Mouse (Mus musculus) large intestine, adult 2 months (tissue): ENCODE data around the gene Tekt5. TPM values are rescaled to one million over a fixed set of nuclear protein-coding genes. Genes with fewer than 3 reads are reported as not detected.

Experiments
- DNase-seq: peaks from one replicate; pipeline ENCODE4 v3.0.0-alpha.2; 2012; ENCODE audit warnings: low read depth, low spot score
- WGBS: fragments of 180-500 bp; shearing (Covaris S2); methylation state at CpG from one replicate; pipeline ENCODE4 v1.1.7; 2018; 5-methylcytosine and 5-hydroxymethylcytosine counted together
- polyA plus RNA-seq: library from polyadenylated mRNA; depleted of rRNA; stranded (reverse); fragments of >200 nt; gene quantifications from 2 replicates; pipeline ENCODE4 v1.2.3, GENCODE M21; 2012; rRNA removed

Gene Tekt5
- 0.06 and 0.19 TPM in 2 replicates for polyA plus RNA-seq

DNA sequence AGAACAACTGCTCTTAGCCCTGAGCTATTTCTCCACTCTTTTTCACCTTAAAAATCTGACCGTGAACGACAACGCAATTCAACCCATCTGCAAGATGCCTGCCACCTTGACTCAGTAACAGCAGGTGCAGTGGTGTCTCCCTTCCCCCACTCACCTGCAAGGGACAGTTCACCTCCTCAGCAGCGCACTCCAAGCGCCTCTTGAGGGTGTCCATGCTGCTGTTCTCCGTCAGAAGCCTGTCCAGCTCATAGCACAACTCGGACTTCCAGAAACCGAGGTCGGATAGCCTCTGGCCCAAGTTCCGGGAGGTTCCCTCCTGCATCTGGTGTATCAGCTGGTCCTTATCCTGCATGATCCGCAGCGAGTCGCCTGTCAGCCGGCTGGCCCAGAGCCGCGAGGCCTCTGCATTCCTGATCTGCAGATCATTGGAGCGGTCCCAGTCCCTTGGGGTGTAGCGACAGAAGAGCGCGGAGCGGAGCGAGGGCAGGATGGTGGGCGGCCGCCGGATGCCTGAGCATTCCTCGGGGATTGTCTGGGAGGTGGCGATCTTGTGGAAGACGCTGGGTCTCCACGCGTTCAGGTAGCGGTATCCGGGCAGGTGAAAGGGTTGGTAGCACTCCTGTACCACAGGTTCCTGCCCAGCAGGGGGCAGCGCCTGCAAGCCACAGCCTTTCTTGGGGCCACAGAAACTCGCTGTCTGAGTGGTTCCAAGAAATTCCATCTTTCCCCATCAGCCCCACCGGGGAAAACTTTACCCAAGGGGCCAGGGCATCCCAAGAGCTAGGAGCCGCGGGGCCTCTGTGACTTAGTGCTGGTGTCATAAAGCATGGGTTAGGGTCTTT, at the start of gene Tekt5:
Gene Tekt5 (minus strand): TSS at position 792 of the 842 bp plus-strand sequence.
- DNase-seq = no peak
- WGBS = 8% methylated on average over 37 of the region's 37 CpGs

DNA sequence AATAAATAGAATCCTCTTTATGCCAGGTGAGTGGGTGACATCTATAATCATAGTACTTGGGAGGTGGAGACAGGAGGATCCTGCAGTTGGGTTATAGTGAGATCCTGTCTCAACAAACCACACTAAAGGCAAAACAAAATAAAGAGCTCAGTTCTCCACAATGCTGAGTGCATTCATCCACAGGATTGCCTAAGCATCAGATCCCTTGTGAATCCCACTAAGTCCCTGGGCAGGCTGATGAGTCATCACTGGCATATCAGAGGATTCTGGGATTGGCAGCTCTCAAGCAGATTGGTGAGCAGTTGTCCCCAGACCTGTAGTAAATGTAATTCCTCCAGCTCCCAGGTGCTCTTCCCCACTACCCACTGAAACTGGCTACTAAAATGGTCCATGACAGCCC, 48.4 kb upstream of the Tekt5 start:
- no peak for DNase-seq

DNA sequence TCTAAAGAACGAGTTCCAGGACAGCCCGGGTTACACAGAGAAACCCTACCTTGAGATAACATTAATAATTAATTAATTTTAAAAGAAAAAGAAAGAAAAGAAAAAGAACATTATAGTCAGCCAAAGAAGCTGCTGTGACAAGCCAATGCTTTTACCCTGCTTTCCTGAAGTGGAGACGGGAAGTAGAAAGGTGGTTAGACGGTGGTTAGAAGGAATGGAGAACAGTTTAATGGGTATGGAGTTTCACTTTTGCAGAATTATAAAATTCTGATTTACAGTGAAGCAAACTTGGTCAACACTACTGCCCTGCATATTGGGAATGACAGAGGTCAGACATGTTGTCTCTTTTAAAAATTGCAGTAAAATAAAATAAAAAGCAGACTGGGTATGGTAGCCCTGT, 46.5 kb upstream of the Tekt5 start:
- 82% methylated on average over 4 of the region's 4 CpGs for WGBS
- no peak for DNase-seq

DNA sequence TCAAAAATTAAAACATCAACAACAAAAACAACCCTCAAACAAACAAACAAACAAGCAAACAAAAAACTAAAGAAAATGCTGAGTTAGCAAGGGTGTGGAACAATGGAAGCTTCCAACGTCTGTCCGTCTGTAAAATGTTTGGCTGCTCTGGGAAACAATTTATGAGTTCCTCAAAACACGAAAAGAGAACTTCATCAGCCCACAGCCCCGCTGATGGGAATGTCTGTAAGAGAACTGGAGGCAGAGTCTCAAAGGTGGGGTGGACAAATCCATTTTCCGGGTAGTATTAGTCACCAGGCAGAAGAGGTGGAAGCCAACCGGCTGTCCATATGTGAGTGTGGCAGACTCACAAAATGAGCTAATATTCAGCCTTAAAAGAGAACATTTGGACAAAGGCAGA, 46.0 kb upstream of the Tekt5 start:
- DNase-seq = no peak
- 78% methylated on average over 6 of the region's 6 CpGs for WGBS

DNA sequence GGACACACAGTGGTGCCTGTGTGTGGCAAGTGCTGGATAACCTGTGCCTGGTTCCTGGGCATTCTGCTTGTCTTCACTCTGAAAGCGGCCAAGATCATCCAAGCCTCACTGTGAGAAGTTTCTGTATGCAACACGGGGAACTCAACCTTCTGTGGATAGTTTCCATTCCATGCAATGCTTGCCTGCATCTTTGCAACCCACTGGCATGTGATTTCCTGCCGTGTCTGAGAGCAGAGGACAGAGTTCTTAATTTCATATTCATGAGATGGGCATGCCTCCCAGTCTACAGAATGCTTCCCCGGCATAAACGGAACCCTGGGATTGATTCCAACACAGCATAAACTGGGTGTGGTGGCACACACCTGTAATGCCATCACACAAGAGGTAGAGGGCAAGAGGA, 42.8 kb upstream of the Tekt5 start:
- no peak for DNase-seq
- 48% methylated on average over 5 of the region's 5 CpGs for WGBS

DNA sequence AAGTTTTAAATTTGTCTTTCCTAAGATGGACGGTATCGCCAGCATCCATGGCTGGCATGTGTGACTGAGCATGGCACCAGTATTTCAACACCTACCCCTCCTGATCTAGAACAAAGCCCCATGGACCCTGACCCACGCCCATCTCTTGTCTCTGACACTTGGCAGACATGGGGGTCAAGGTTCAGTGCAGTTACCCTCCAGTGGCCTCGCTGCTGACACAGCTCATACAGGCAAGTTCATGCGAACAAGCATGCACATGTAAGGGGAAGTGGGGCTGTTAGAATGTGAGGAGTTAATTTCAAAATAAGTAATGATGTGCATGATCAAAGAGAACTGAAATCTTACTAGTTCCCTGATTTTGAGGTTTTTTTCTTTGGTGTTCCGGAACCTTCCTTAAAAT, 40.9 kb upstream of the Tekt5 start:
- DNase-seq = no peak
- 78% methylated on average over 6 of the region's 6 CpGs for WGBS

DNA sequence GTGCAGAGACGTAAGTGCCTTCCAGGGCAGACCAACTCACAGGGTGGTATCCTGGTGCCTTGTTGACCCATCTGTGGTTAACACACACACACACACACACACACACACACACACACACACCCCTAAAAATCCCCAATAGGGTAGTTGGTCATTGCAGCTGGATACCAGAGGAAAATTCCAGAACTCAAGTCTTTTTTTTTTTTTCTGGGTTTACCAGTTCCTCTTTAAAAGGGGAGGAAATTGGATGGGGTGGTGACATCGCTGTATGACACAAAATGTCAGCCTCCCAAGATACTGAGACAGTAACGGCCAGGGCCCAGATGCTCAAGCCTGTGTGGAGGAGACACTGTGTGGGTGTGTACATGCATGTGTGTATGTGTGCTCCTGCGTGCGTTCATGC, 38.1 kb upstream of the Tekt5 start:
- no peak for DNase-seq
- WGBS = 86% methylated on average over 5 of the region's 5 CpGs

DNA sequence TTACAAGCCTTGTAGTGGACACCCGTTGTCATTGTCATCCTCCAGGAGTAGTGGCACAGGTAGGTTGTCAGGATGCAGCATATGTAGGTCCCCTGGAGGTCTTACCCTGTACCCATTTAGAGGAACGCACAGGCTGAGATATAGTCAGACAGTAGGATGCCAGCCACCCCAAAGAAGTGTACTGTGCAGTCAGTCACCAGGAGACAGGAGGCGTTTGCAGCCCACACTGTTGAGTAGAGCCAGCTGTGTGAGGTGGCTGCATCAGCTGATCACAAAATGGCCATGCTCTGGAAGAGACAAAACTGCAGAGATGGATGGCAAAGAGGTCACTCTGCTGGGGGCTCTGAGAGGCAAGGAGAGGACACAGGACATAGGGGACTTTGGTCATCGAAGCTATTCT, 37.1 kb upstream of the Tekt5 start:
- whole genome bisulfite sequencing = 79% methylated on average over 4 of the region's 4 CpGs

DNA sequence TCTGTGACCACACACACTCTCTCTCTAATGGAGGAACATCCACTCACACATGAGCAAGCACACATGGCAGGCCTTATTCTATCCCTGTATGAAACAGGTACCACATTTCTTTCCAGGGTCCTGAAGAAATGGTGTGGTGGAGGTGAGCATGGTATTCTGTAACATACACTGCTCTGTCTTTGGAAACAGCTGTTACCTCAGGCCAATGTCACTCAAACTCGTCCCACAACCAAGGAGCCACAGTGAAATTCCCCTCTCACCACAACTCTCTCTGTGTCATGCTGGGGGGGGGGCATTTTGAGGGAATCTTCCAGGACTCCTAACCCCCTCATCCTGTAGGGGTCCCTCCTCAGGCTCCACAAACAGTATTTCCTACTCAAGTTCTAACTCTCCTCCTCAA, 36.6 kb upstream of the Tekt5 start:
- 68% methylated on average over 1 of the region's 1 CpGs for WGBS

More for the DNA sequence above, 37.1 kb upstream of the Tekt5 start:
- DNase-seq = no peak

DNA sequence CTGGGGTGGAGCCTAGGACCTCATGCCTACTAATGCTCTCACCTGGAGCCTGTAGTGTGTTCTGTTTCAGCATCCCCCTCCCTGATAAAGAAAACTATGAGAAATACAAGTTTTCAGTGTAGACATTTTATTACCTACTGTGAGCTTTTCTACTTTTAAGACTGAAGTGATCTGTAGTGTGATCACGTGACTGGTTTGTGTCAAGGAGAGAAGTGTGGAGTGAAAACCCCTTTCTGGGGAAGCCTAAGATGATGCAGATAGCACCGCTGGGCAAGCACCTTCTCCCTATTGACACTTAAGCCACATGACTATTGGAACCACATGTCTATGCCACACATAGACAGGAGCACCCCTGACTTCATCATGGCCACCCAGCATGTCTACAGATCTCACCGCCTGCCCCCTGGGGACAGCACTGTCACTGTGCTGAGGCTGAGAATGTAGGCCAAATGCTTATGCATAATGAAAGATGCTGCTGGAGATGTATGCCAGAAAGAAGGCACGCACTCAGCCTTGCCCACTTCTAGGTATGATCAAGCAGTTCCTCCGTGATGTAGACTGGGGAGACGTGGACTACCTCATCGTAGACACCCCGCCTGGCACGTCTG, 25.3 kb upstream of the Tekt5 start:
- 94% methylated on average over 9 of the region's 9 CpGs for WGBS
- no peak for DNase-seq

More for the DNA sequence above, 36.6 kb upstream of the Tekt5 start:
- no peak for DNase-seq

DNA sequence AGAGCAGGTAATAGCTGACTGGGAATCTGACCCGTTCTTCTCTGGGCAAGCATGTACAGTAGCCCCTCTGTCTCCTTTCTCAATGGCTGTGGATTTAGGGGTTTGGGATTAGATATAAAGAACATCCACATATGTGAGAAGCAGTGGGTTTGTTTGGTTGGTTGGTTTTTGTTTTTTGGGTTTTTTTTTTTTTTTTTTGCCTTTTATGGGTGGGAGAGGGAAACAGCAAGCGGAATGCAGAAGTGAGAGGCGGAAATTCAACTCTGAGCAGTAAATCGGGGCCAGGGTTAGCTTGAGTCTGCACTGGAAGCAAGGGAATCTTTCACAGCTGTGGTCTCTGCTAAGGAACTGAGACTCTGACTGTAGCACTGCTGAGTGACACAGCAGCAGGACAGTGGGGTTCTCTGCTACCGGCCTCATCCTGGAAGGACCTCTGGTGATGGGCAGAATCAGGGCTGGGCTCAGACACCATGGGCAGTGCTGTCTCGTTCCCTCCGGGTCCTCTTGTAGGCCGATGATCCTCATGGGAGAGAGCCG, 22.5 kb upstream of the Tekt5 start:
- DNase-seq = no peak
- WGBS = 87% methylated on average over 9 of the region's 9 CpGs

DNA sequence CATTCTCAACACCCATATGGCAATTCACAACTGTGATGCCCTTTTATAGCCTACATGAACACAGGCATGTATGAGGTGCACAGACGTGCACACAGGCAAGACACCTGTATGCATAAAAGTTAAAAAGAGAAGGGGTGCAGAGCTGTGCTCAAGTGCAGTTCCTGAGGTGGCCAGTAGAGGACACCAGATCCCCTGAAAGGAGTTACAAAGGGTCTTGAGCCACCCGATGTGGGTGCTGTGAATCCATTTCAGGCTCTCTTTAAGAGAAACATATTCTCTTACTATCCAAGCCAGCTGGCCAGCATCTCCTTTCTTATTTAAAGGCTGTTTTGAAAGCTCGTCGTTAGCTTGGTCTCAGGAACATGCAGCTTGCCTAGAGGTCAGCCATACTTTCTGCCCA, 21.6 kb upstream of the Tekt5 start:
- DNase-seq = no peak
- WGBS = 93% methylated on average over 4 of the region's 4 CpGs

DNA sequence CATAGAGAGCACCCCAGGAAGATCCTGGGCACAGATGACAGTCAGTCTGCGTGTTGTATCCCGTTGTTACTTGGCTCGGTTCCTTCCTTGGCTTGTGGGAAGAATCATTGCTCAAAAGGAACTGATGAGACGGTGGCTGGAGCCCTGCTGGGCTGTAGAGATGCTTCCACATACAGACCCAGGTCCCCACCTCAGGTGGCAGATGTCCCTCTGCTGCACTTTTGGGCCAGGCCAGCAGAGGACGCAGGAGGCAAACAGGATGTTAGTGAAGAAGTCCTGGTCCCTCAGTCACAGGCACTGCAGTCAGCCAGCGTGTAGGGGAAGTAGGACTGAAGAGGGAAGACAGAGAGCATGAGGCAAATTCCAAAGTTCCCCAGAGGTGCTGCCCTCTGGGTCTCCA, 20.7 kb upstream of the Tekt5 start:
- no peak for DNase-seq
- 82% methylated on average over 6 of the region's 6 CpGs for WGBS

DNA sequence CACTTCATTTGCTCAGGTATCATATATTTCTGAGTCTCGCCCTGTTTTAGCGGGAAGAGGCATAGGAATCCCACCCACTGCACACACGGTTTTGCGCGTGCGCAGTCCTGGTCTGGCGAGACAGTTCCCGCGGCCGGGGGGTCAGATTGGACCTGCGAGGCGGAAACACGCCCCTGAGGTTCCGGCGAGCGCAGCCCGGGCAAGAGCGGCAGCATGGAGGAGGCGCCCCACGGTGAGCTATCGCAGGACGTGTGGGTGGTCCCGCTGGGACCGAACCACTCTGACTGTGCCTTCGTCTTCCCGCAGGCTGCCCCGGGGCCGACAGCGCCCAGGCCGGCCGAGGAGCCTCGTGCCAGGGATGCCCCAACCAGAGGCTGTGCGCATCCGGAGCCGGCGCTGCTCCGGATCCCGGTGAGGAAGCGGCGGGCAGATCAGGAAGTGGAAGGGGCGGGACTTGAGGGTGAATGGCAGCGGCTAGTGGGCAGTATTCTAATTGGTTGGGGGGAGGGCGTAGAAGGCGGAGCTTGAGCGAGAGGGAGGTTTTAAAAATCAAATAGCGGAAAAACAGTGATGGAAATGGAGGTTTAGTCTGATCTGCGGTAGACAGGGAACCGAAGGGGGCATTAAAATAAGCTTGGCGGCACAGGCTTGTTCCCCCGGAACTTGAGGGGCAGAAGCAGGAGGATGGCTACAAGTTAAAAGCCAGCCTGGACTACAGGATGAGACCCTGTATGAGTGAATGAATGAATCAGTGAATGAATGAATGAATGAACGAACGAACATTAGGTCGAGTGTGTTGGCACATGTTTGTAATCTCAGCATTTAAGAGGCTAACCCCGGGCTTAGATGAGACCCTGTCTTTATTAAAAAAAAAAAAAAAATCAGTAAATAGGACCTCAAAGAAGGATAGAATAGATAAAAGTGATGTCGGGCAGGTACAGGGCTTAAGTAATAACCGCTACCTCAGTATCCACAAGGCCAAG, 16.8 kb upstream of the Tekt5 start, which contains the start of gene Nubp1:
Gene Nubp1 (plus strand): TSS at position 185 of the 983 bp plus-strand sequence.
- 2% methylated on average over 56 of the region's 56 CpGs for WGBS
- peak; percentile 70 for DNase-seq

DNA sequence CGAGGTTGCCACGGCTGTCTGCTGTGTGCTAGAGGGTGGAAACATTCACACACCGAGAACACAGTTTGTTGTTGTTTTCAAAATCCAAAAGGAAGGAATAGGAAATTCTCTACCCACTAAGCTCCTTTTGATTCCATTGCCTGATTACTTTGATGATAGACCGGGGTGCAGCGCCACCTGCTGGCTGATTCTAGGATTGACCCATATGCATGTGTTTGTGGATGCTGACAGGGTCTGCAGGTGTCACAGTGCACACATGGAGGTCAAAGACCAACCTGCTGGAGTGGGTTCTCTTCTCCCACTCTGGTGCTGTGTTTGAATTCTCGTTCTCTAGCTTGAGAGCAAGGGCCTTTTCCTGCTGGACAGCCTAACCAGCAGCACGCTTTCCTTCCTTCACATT, 3.9 kb upstream of the Tekt5 start:
- 30% methylated on average over 7 of the region's 7 CpGs for WGBS
- no peak for DNase-seq

DNA sequence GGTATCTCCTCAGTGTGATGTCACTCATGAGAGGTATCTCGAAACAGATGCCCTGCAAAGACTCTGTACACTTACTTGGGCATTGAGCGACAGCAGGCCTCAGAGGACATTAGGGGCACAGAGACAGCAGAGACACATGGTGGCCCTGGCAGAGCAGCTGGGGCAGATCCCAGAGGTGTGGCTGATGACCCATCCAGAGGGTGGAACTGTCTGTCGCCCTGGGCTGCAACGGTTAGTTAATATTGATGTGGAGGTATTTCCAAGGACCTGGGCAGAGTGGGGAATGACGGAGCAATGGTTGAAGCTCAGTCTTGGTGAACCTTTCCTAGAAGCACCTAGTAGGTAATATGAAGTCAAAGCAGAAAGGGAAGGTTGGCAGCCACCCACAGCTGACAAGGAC, 3.5 kb upstream of the Tekt5 start:
- WGBS = 62% methylated on average over 5 of the region's 5 CpGs
- no peak for DNase-seq

DNA sequence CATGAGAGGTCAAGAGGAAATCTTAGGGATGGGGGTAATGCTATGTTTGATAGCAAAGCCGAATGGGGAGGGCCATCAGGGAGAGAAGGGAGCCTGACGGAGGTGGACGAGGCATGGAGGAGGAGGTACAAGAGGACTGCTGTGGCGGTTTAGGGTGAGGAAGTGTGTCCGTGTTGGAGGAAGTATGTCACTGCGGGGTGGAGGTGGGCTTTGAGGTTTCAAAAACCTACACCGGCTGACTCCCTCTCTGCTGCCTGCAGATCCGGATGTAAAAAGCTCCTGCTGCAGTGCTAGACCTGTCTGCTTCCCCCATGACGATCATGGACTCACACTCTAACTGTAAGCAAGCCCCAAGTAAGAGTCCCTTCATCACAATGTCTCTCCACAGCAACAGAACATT, 2.7 kb downstream of the Tekt5 start:
- 86% methylated on average over 9 of the region's 9 CpGs for WGBS
- DNase-seq = no peak

DNA sequence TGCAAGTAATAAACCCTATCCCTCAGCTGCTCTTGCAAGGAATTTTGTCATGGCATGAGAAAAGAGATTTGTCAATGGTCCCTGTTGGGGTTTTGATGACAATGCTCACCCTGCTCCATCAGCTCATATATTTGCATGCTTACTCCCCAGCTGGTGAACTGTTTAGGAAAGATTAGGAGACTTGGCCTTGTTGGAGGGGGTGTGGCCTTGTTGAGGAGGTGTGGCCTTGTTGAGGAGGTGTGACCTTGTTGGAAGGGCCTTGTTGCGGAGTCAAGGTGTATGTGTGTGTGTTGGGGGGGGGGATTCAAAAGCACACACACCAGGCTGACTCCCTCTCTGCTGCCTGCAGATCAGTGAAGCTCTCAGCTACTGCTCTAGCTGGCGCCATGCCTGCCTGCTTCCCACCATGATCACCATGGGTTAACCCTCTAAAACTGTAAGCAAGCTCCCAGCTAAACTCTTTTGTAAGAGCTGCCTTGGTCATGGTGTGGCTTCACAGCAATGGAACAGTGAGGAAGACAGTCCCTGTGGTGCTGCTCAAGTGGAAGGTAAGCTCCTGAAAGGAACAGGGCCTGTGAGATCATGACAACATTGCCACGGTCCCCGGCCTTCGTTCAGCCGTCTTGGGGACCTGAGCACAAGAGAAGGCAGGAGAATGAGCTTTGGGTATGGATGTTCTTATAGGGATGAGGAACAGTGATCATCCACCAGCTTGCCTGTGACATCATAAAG, 6.5 kb downstream of the Tekt5 start:
- 92% methylated on average over 6 of the region's 6 CpGs for WGBS
- no peak for DNase-seq

DNA sequence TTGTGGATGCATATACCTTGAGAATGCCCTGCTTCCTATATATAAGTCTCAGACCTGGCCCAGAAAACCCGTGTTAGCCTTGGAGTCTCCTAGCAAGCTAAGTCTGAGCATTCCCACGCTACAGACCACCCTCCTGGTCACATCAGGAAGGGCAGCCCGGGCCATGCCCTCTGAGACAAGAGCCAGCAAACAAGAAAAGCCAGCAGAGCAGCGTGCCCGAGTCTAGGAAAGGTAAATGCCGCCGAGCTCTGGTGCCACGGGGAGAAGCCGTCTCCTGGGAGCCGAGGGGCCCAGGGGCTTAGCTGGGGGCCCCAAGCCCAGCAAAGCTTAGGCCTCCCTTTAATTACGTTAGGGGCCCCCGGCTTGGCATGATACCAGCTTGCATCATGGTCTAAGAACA, 10.0 kb downstream of the Tekt5 start:
- 83% methylated on average over 12 of the region's 12 CpGs for WGBS
- DNase-seq = no peak
